Mouse (Mus musculus) liver, embryonic 16.5 days (tissue): ENCODE data around the gene Ankrd39. TPM values are rescaled to one million over a fixed set of nuclear protein-coding genes. Genes with fewer than 3 reads are reported as not detected.
"Not testable (repeated sequence)": the region's sequence is repeated elsewhere in the genome, so short reads cannot be mapped to it uniquely, and the experiment has no call there.

Experiments
- ATAC-seq: fragments of 200-750 bp; cut with Nextera tagmentation; 2 replicates; pipeline ENCODE4 v1.8.0; 2017; ENCODE audit warnings: low read depth, mild to moderate bottlenecking, moderate number of reproducible peaks, moderate library complexity
- H3K27ac ChIP-seq: fragments of 300-500 bp; sonication (generic); 2 replicates; pipeline ENCODE4 v1.5.1; 2014; ENCODE audit warnings: mild to moderate bottlenecking, low read length
- H3K27me3 ChIP-seq: fragments of 300-500 bp; sonication (generic); 2 replicates; pipeline ENCODE4 v1.6.1; 2014; ENCODE audit warnings: low read depth, low read length, mixed read lengths; ENCODE audit not compliant: control insufficient read depth, insufficient read depth
- H3K36me3 ChIP-seq: fragments of 300-500 bp; sonication (generic); 2 replicates; pipeline ENCODE4 v1.6.1; 2014; ENCODE audit warnings: mild to moderate bottlenecking; ENCODE audit not compliant: control insufficient read depth, insufficient read depth
- H3K4me1 ChIP-seq: fragments of 300-500 bp; sonication (generic); 2 replicates; pipeline ENCODE4 v1.6.1; 2014; ENCODE audit warnings: low read depth, low read length, mixed read lengths; ENCODE audit not compliant: control insufficient read depth
- H3K4me2 ChIP-seq: fragments of 300-500 bp; sonication (generic); 2 replicates; pipeline ENCODE4 v1.6.1; 2014; ENCODE audit warnings: low read depth, low read length, mixed read lengths
- H3K4me3 ChIP-seq: fragments of 300-500 bp; sonication (generic); 2 replicates; pipeline ENCODE4 v1.5.1; 2014; ENCODE audit warnings: low read depth, mild to moderate bottlenecking, low read length
- H3K9ac ChIP-seq: fragments of 300-500 bp; sonication (generic); 2 replicates; pipeline ENCODE4 v1.6.1; 2014; ENCODE audit warnings: low read depth, low read length
- H3K9me3 ChIP-seq: fragments of 300-500 bp; sonication (generic); replicated peaks from 2 replicates; pipeline ENCODE4 v1.6.1; 2016; ENCODE audit warnings: low read length; ENCODE audit not compliant: control insufficient read depth
- WGBS: fragments of 180-500 bp; shearing (Covaris S2); extraction: QIAGEN DNeasy Blood & Tissue Kit; methylation state at CpG from one replicate; pipeline ENCODE4 v1.1.7; 2014; ENCODE audit not compliant: insufficient replicate concordance; 5-methylcytosine and 5-hydroxymethylcytosine counted together
- polyA plus RNA-seq: library from polyadenylated mRNA; unstranded; fragments of >200 nt; fragmentation: Nextera tagmentation; extraction: Ambion mirVana; gene quantifications from 2 replicates; pipeline ENCODE4 v1.2.1, GENCODE M21; 2015

The Ankrd39 gene
- polyA plus RNA-seq, 1 experiment from 2014 or later = 6.7 TPM

GRCm38 (mm10) chr1:36540807-36541206 lies 6.4 kb downstream of the Ankrd39 start:
- Histone ChIP-seq H3K9ac (no peak overlapping the region), H3K27ac (no peak overlapping the region), H3K9me3 (no peaks in the 10 kb centered on the region), H3K4me3 (no peak overlapping the region), H3K4me1 (peaks cover 4% of the 10 kb centered on the region), H3K4me2 (no peak overlapping the region), H3K27me3 (no peaks in the 10 kb centered on the region), H3K36me3 (peaks cover 9% of the 10 kb centered on the region; the same call in 1 of the 2 replicates)
- 79% methylated on average over 12 of the region's 12 CpGs for WGBS
- ATAC-seq = no peak

- Histone ChIP-seq H3K4me3 (no peak overlapping the region), H3K9ac (no peak overlapping the region), H3K9me3 (no peaks in the 10 kb centered on the region), H3K4me2 (no peak overlapping the region), H3K36me3 (peaks cover 9% of the 10 kb centered on the region; the same call in 1 of the 2 replicates), H3K27me3 (no peaks in the 10 kb centered on the region), H3K27ac (no peak overlapping the region), H3K4me1 (no peaks in the 10 kb centered on the region; the same call in 1 of the 2 replicates)
- WGBS = 80% methylated on average over 11 of the region's 11 CpGs
- no peak for ATAC-seq
Observed at GRCm38 (mm10) chr1:36540132-36540531, 7.1 kb downstream of the Ankrd39 start.

- no peaks in the 10 kb centered on the region for H3K27me3 ChIP-seq
- no peak within 1 kb of the TSS for H3K4me2 ChIP-seq
- no peak within 1 kb of the TSS for H3K9ac ChIP-seq
- no peak within 1 kb of the TSS for H3K4me3 ChIP-seq
- H3K4me1 ChIP-seq = no peaks in the 10 kb centered on the region; the same call in 1 of the 2 replicates
- no peaks in the 10 kb centered on the region for H3K9me3 ChIP-seq
- peaks cover 9% of the 10 kb centered on the region; the same call in 1 of the 2 replicates for H3K36me3 ChIP-seq
- peak; percentile 97 for ATAC-seq
- 57% methylated on average over 9 of the region's 9 CpGs for WGBS
- peak within 1 kb of the TSS; percentile 10; the same call in 1 of the 2 replicates for H3K27ac ChIP-seq
Observed at GRCm38 (mm10) chr1:36539186-36539585, 8.1 kb downstream of the Ankrd39 start, which contains the start of gene Gm42417. Gene Gm42417, minus strand, starts transcription at chr1:36539429.

GRCm38 (mm10) chr1:36538727-36539126 lies 8.5 kb downstream of the Ankrd39 start:
- peaks cover 9% of the 10 kb centered on the region; the same call in 1 of the 2 replicates for H3K36me3 ChIP-seq
- no peaks in the 10 kb centered on the region for H3K9me3 ChIP-seq
- no peak overlapping the region for H3K4me3 ChIP-seq
- H3K27me3 ChIP-seq = no peaks in the 10 kb centered on the region
- H3K9ac ChIP-seq = no peak overlapping the region
- WGBS = 66% methylated on average over 4 of the region's 4 CpGs
- H3K4me2 ChIP-seq = no peak overlapping the region
- peak overlapping the region; percentile 10; the same call in 1 of the 2 replicates for H3K27ac ChIP-seq
- no peak for ATAC-seq
- no peaks in the 10 kb centered on the region; the same call in 1 of the 2 replicates for H3K4me1 ChIP-seq

- ATAC-seq, H3K4me2 ChIP-seq, H3K27me3 ChIP-seq, H3K36me3 ChIP-seq, H3K4me1 ChIP-seq, H3K9ac ChIP-seq, H3K9me3 ChIP-seq, H3K27ac ChIP-seq, H3K4me3 ChIP-seq: not testable (repeated sequence)
- WGBS = 78% methylated on average over 9 of the region's 9 CpGs
Observed at GRCm38 (mm10) chr1:36536783-36537182, 10.5 kb downstream of the Ankrd39 start, which contains the start of gene Ankrd23. Gene Ankrd23, minus strand, starts transcription at chr1:36536883.

- 69% methylated on average over 8 of the region's 8 CpGs for WGBS
- Histone ChIP-seq H3K9ac (no peak overlapping the region), H3K4me1 (no peaks in the 10 kb centered on the region; the same call in 1 of the 2 replicates), H3K4me3 (no peak overlapping the region), H3K27me3 (no peaks in the 10 kb centered on the region), H3K27ac (no peak overlapping the region), H3K9me3 (no peaks in the 10 kb centered on the region), H3K36me3 (0 out of 2 replicates have a peak, but pooled peaks cover 1% of the 10 kb centered on the region), H3K4me2 (no peak overlapping the region)
- no peak for ATAC-seq
Observed at GRCm38 (mm10) chr1:36536397-36536728, 10.9 kb downstream of the Ankrd39 start.

GRCm38 (mm10) chr1:36535477-36536396 lies 11.5 kb downstream of the Ankrd39 start:
- H3K4me2 ChIP-seq = no peak overlapping the region
- H3K4me3 ChIP-seq = no peak overlapping the region
- no peaks in the 10 kb centered on the region for H3K36me3 ChIP-seq
- no peak overlapping the region for H3K27ac ChIP-seq
- ATAC-seq = no peak
- no peaks in the 10 kb centered on the region for H3K27me3 ChIP-seq
- H3K9me3 ChIP-seq = no peaks in the 10 kb centered on the region
- no peaks in the 10 kb centered on the region; the same call in 1 of the 2 replicates for H3K4me1 ChIP-seq
- 76% methylated on average over 11 of the region's 11 CpGs for WGBS
- H3K9ac ChIP-seq = no peak overlapping the region

GRCm38 (mm10) chr1:36534595-36535058 lies 12.6 kb downstream of the Ankrd39 start:
- Histone ChIP-seq H3K27ac (no peak overlapping the region), H3K27me3 (no peaks in the 10 kb centered on the region), H3K9me3 (no peaks in the 10 kb centered on the region), H3K9ac (no peak overlapping the region), H3K4me2 (no peak overlapping the region), H3K4me3 (no peak overlapping the region), H3K36me3 (no peaks in the 10 kb centered on the region), H3K4me1 (no peaks in the 10 kb centered on the region; the same call in 1 of the 2 replicates)
- no peak for ATAC-seq
- WGBS = 53% methylated on average over 6 of the region's 6 CpGs

- H3K4me2 ChIP-seq = no peak overlapping the region
- H3K4me1 ChIP-seq = no peaks in the 10 kb centered on the region; the same call in none of the 2 replicates
- whole genome bisulfite sequencing = 77% methylated on average over 6 of the region's 6 CpGs
- no peak overlapping the region for H3K9ac ChIP-seq
- no peak for ATAC-seq
- no peak overlapping the region for H3K4me3 ChIP-seq
- no peaks in the 10 kb centered on the region for H3K9me3 ChIP-seq
- H3K27ac ChIP-seq = no peak overlapping the region
- no peaks in the 10 kb centered on the region for H3K36me3 ChIP-seq
- no peaks in the 10 kb centered on the region for H3K27me3 ChIP-seq
Observed at GRCm38 (mm10) chr1:36533546-36533945, 13.7 kb downstream of the Ankrd39 start.
